Mouse (Mus musculus): ENCODE results near the gene Btnl1. TPM values are rescaled to one million over a fixed set of nuclear protein-coding genes. Genes with fewer than 3 reads are reported as not detected.

Btnl1 gene
- polyA plus RNA-seq (2015; fragmentation: Nextera tagmentation; extraction: Ambion mirVana) = not detected in 2 replicates

DNA sequence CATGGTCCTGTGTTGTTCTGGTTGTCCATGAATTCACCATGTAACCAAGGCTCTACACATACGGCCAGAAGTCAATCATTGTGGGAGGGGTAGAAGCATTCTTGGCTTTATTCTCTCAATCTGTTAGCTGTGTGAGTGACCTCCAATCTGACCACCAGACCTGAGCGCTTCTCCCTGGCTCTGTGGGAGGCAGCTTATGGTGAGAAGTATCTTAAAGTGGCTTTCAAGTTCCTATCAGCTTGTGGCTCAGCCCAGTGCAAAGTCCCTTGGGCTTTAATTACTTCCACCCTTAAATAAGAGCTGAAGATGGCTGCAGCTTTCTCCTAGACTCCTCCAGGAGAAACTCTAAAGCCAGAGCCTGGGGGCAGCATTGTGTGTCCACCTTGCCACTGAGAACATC lies at the start of gene Btnl1:
Btnl1 (plus strand) TSS at position 286 of the 400 bp plus-strand sequence.

DNA sequence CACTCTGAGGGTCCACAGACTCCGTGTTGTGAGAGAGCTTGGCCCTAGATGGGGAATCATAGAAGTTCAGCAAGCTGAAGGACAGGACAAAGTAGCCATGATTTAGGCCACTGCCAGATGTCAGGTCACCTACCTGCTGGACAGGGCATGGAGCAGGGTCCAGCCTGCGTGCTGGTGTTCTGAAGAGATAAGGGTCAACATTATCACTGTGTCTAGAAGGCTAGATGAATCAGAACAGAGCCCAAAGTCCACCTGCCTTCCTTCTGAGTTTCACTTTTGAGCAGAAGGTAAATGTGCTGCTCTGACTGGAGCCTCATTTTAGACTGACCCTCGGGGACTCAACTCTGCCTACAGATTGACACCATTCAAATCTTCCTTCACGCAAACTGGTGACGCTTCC lies 22.4 kb upstream of the Btnl1 start, which contains the start of gene Btnl2:
Btnl2 (plus strand) TSS at position 284 of the 400 bp plus-strand sequence.

DNA sequence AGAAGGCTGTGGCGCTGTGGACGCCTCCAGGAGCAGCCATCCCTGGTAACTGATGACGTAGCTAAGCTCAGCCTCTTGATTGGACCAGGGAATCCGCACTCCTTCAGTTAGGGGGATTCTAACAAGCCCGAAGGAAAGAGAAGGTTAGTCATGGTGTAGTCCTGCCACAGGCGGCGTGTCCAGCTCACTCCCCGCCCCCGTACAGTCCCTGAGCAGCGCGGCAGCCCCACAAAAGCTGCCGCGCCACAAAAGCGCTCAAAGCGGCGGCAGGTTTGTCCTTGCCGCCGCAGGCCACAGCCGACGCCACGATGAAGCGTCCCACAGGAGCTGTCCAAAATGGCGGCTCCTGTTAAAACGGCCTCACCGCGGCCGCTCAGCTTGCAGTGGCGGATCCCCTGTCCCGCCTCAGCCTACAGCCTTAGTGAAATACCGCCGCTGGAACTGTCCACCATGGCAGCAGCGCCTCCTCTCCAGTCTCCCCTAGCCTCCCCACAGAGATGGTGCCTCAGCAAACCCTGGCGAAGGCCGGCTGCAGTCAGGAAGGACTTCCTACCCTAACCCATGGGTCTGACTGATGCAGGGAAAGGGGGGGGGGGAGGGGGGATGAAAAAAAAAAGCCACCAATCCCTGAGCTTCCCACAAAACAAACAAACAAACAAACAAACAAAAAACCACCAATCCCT lies 21.9 kb downstream of the Btnl1 start, which contains the start of gene BC051142:
BC051142 (plus strand) TSS at position 110 of the 683 bp plus-strand sequence.

Other genes with a start within 250 kb of the Btnl1 start
- gene H2-DMb2, start 233.8 kb upstream of the Btnl1 start, polyA plus RNA-seq (2015; fragmentation: Nextera tagmentation; extraction: Ambion mirVana) = 0.13 TPM in 1 of 2 replicates, not detected in the other
- 1.5 and 2.6 TPM in 2 replicates for gene H2-DMb1, start 224.1 kb upstream of the Btnl1 start, polyA plus RNA-seq (2015; fragmentation: Nextera tagmentation; extraction: Ambion mirVana)
- gene Tap1, start 189.6 kb upstream of the Btnl1 start, polyA plus RNA-seq (2015; fragmentation: Nextera tagmentation; extraction: Ambion mirVana) = 20.0 and 21.3 TPM in 2 replicates
- 8.6 and 8.7 TPM in 2 replicates for gene Psmb9, start 189.4 kb upstream of the Btnl1 start, polyA plus RNA-seq (2015; fragmentation: Nextera tagmentation; extraction: Ambion mirVana)
- gene Psmb8, start 179.4 kb upstream of the Btnl1 start, polyA plus RNA-seq (2015; fragmentation: Nextera tagmentation; extraction: Ambion mirVana) = 24.2 and 30.5 TPM in 2 replicates
- 9.6 and 12.5 TPM in 2 replicates for gene Tap2, start 173.6 kb upstream of the Btnl1 start, polyA plus RNA-seq (2015; fragmentation: Nextera tagmentation; extraction: Ambion mirVana)
- gene H2-Ob, start 138.2 kb upstream of the Btnl1 start, polyA plus RNA-seq (2015; fragmentation: Nextera tagmentation; extraction: Ambion mirVana) = 0.14 and 0.29 TPM in 2 replicates
- gene H2-Ab1, start 119.4 kb upstream of the Btnl1 start, polyA plus RNA-seq (2015; fragmentation: Nextera tagmentation; extraction: Ambion mirVana) = 5.8 and 6.3 TPM in 2 replicates
- 0.88 and 0.93 TPM in 2 replicates for gene H2-Aa, start 89.3 kb upstream of the Btnl1 start, polyA plus RNA-seq (2015; fragmentation: Nextera tagmentation; extraction: Ambion mirVana)
- gene H2-Eb1, start 71.3 kb upstream of the Btnl1 start, polyA plus RNA-seq (2015; fragmentation: Nextera tagmentation; extraction: Ambion mirVana) = 2.4 and 3.0 TPM in 2 replicates
- gene H2-Eb2, start 51.5 kb upstream of the Btnl1 start, polyA plus RNA-seq (2015; fragmentation: Nextera tagmentation; extraction: Ambion mirVana) = not detected in 2 replicates
- not detected in 2 replicates for gene Btnl2, start 22.3 kb upstream of the Btnl1 start, polyA plus RNA-seq (2015; fragmentation: Nextera tagmentation; extraction: Ambion mirVana)
- 0.42 and 0.47 TPM in 2 replicates for gene BC051142, start 21.7 kb downstream of the Btnl1 start, polyA plus RNA-seq (2015; fragmentation: Nextera tagmentation; extraction: Ambion mirVana)
- not detected in 2 replicates for gene Btnl4, start 100.2 kb downstream of the Btnl1 start, polyA plus RNA-seq (2015; fragmentation: Nextera tagmentation; extraction: Ambion mirVana)
- not detected in 2 replicates for gene Btnl6, start 140.2 kb downstream of the Btnl1 start, polyA plus RNA-seq (2015; fragmentation: Nextera tagmentation; extraction: Ambion mirVana)
- gene Notch4, start 187.1 kb downstream of the Btnl1 start, polyA plus RNA-seq (2015; fragmentation: Nextera tagmentation; extraction: Ambion mirVana) = 3.1 and 3.6 TPM in 2 replicates
- 11.3 and 21.2 TPM in 2 replicates for gene Gpsm3, start 212.7 kb downstream of the Btnl1 start, polyA plus RNA-seq (2015; fragmentation: Nextera tagmentation; extraction: Ambion mirVana)
- gene Pbx2, start 214.1 kb downstream of the Btnl1 start, polyA plus RNA-seq (2015; fragmentation: Nextera tagmentation; extraction: Ambion mirVana) = 4.4 and 4.6 TPM in 2 replicates
- 3.3 TPM in 2 replicates for gene Ager, start 220.7 kb downstream of the Btnl1 start, polyA plus RNA-seq (2015; fragmentation: Nextera tagmentation; extraction: Ambion mirVana)
- 60.2 and 63.2 TPM in 2 replicates for gene Rnf5, start 226.6 kb downstream of the Btnl1 start, polyA plus RNA-seq (2015; fragmentation: Nextera tagmentation; extraction: Ambion mirVana)
- gene Agpat1, start 227.1 kb downstream of the Btnl1 start, polyA plus RNA-seq (2015; fragmentation: Nextera tagmentation; extraction: Ambion mirVana) = 38.4 and 38.6 TPM in 2 replicates
- gene Egfl8, start 238.8 kb downstream of the Btnl1 start, polyA plus RNA-seq (2015; fragmentation: Nextera tagmentation; extraction: Ambion mirVana) = 3.3 and 4.4 TPM in 2 replicates